Mouse (Mus musculus) adrenal gland, postnatal 25 days (tissue): Measurements from ENCODE around the gene Srsf2. TPM values are rescaled to one million over a fixed set of nuclear protein-coding genes. Genes with fewer than 3 reads are reported as not detected.
A peak's percentile ranks its signal among the peaks of the same experiment; 100 is the strongest.
"Not testable (repeated sequence)": the region's sequence is repeated elsewhere in the genome, so short reads cannot be mapped to it uniquely, and the experiment has no call there.

Source experiments
- DNase-seq: peaks from one replicate; pipeline ENCODE4 v3.0.0; 2021; ENCODE audit warnings: mixed read lengths
- long read RNA-seq: library from polyadenylated mRNA; stranded (forward); transcript quantifications from one replicate; pipeline ENCODE4 v2.0.0, GENCODE M21; 2021
- total RNA-seq: library from RNA; stranded (reverse); gene quantifications from 2 replicates; pipeline ENCODE4 v1.2.3, GENCODE M21; 2021

Gene Srsf2
- 254 and 258 TPM in 2 replicates for total RNA-seq
- long read RNA-seq, transcript Srsf2-203 (2 exons, 1,814 nt), result minor isoform, 5 of 360 reads
- long read RNA-seq, transcript Srsf2-201 (3 exons, 1,899 nt), result major isoform, 274 of 360 reads
- long read RNA-seq, partial matches to known transcripts, result 49 of 360 reads
- long read RNA-seq, other reads (novel, unspliced or antisense), result 30 of 360 reads

GRCm38 (mm10) chr11:116852891-116853511 lies at the start of gene Srsf2:
Gene Srsf2, minus strand, starts transcription at chr11:116853094.
- peak; percentile 95 for DNase-seq

- DNase-seq, result not testable (repeated sequence)
These were observed 49.7 kb upstream of the Srsf2 start for GRCm38 (mm10) chr11:116902588-116902987.

GRCm38 (mm10) chr11:116899247-116899646 lies 46.4 kb upstream of the Srsf2 start:
- no peak for DNase-seq

- no peak for DNase-seq
These were observed 42.5 kb upstream of the Srsf2 start for GRCm38 (mm10) chr11:116895402-116895801.

GRCm38 (mm10) chr11:116893532-116894442 lies 40.9 kb upstream of the Srsf2 start:
- no peak for DNase-seq

- DNase-seq, result no peak
These were observed 34.2 kb upstream of the Srsf2 start for GRCm38 (mm10) chr11:116887136-116887535.

- peak; percentile 70 for DNase-seq
These were observed 32.6 kb upstream of the Srsf2 start for GRCm38 (mm10) chr11:116885275-116886151.

GRCm38 (mm10) chr11:116884061-116884460 lies 31.2 kb upstream of the Srsf2 start:
- DNase-seq, result no peak

- no peak for DNase-seq
These were observed 29.6 kb upstream of the Srsf2 start for GRCm38 (mm10) chr11:116882446-116882845.

GRCm38 (mm10) chr11:116881440-116881839 lies 28.5 kb upstream of the Srsf2 start:
- DNase-seq, result no peak

GRCm38 (mm10) chr11:116880839-116881238 lies 27.9 kb upstream of the Srsf2 start:
- DNase-seq, result no peak

GRCm38 (mm10) chr11:116878454-116878853 lies 25.6 kb upstream of the Srsf2 start:
- peak; percentile 15 for DNase-seq

- DNase-seq, result no peak
These were observed 21.1 kb upstream of the Srsf2 start for GRCm38 (mm10) chr11:116873987-116874386.

- DNase-seq, result no peak
These were observed 18.6 kb upstream of the Srsf2 start for GRCm38 (mm10) chr11:116871538-116871937.

- DNase-seq, result no peak
These were observed 16.7 kb upstream of the Srsf2 start for GRCm38 (mm10) chr11:116869641-116870040.

GRCm38 (mm10) chr11:116869223-116869622 lies 16.3 kb upstream of the Srsf2 start:
- no peak for DNase-seq

GRCm38 (mm10) chr11:116868129-116868528 lies 15.2 kb upstream of the Srsf2 start:
- peak; percentile 22 for DNase-seq

GRCm38 (mm10) chr11:116865945-116866585 lies 13.2 kb upstream of the Srsf2 start:
- DNase-seq, result no peak

GRCm38 (mm10) chr11:116864444-116864843 lies 11.6 kb upstream of the Srsf2 start:
- peak; percentile 35 for DNase-seq

GRCm38 (mm10) chr11:116857183-116857850 lies 4.4 kb upstream of the Srsf2 start:
- DNase-seq, result no peak

GRCm38 (mm10) chr11:116854279-116854678 lies 1.4 kb upstream of the Srsf2 start:
- DNase-seq, result no peak
